Mouse (Mus musculus): ENCODE data around the gene Ms4a4d. TPM values are rescaled to one million over a fixed set of nuclear protein-coding genes. Genes with fewer than 3 reads are reported as not detected.
"Not testable (repeated sequence)": the region's sequence is repeated elsewhere in the genome, so short reads cannot be mapped to it uniquely, and the experiment has no call there.

The Ms4a4d gene
- polyA plus RNA-seq (2016; fragmentation: Nextera tagmentation; extraction: Ambion mirVana) = 0.58 and 0.82 TPM in 2 replicates

DNA sequence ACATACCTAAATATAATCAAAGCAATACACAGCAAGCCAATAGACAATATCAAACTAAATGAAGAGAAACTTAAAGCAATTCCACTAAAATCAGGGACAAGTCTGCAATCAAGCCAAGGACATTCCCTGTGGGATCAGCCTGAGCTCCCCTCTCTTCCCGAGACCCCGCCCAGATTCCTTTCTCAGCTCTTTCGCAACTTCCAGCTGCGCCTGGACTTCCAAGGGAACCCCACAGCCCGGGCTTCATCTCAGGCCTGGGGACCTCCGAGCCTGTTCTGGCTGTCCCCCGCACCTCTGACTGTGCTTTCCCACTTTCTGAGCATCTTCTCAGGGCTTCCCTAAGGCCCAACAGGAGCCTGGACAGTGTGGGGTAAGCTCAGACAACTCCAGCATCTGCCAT lies at the start of gene Ms4a4d:
TSS of gene Ms4a4d (plus strand) at position 209 of the 400 bp plus-strand sequence.
- WGBS = 8% methylated on average over 7 of the region's 7 CpGs
- Histone ChIP-seq H3K9me3 (no peaks in the 10 kb centered on the region), H3K36me3 (replicated peaks) (no peaks in the 10 kb centered on the region), H3K4me1 (peaks cover 5% of the 10 kb centered on the region), H3K27me3 (replicated peaks; ENCODE audit: low read depth, poor library complexity, severe bottlenecking) (no peaks in the 10 kb centered on the region), H3K4me3 (no peak within 1 kb of the TSS), H3K27ac (replicated peaks) (no peak within 1 kb of the TSS)
- DNase-seq (ENCODE audit: low spot score) = peak; percentile 11

GRCm38 (mm10) chr19:11491406-11492189 lies 45.0 kb upstream of the Ms4a4d start:
- 75% methylated on average over 4 of the region's 4 CpGs for WGBS
- Histone ChIP-seq H3K4me1 (no peaks in the 10 kb centered on the region), H3K9me3 (no peaks in the 10 kb centered on the region), H3K36me3 (replicated peaks) (no peaks in the 10 kb centered on the region), H3K27ac (replicated peaks) (no peak overlapping the region), H3K27me3 (replicated peaks; ENCODE audit: low read depth, poor library complexity, severe bottlenecking) (no peaks in the 10 kb centered on the region), H3K4me3 (no peak overlapping the region)
- DNase-seq (ENCODE audit: low spot score) = no peak

- WGBS = 87% methylated on average over 1 of the region's 1 CpGs
- Histone ChIP-seq H3K9me3 (no peaks in the 10 kb centered on the region), H3K27me3 (replicated peaks; ENCODE audit: low read depth, poor library complexity, severe bottlenecking) (no peaks in the 10 kb centered on the region), H3K4me3 (no peak overlapping the region), H3K27ac (replicated peaks) (no peak overlapping the region), H3K4me1 (no peaks in the 10 kb centered on the region), H3K36me3 (replicated peaks) (no peaks in the 10 kb centered on the region)
- DNase-seq (ENCODE audit: low spot score) = no peak
Observed at GRCm38 (mm10) chr19:11492671-11493070, 43.9 kb upstream of the Ms4a4d start.

GRCm38 (mm10) chr19:11494519-11494918 lies 42.1 kb upstream of the Ms4a4d start:
- H3K27me3 ChIP-seq (replicated peaks; ENCODE audit: low read depth, poor library complexity, severe bottlenecking) = no peaks in the 10 kb centered on the region
- no peak for DNase-seq (ENCODE audit: low spot score)
- H3K9me3 ChIP-seq = no peaks in the 10 kb centered on the region
- no peaks in the 10 kb centered on the region for H3K36me3 ChIP-seq (replicated peaks)
- no peak overlapping the region for H3K27ac ChIP-seq (replicated peaks)
- H3K4me3 ChIP-seq = no peak overlapping the region
- H3K4me1 ChIP-seq = no peaks in the 10 kb centered on the region
- 88% methylated on average over 3 of the region's 3 CpGs for WGBS

DNA sequence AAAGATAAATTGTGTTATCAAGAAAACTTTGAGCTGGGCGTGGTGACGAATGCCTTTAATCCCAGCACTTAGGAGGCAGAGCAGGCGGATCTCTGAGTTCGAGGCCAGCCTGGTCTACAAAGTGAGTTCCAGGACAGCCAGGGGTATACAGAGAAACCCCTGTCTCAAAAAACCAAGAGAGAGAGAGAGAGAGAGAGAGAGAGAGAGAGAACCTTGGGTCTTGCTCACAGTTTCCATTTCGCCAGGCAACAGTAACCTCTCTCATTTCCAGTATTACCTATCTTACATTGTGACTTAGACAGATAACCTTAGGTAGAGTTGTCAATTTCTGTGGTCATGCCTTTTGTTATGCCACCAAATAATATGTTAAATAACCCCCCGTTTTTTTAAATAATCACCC lies 40.2 kb upstream of the Ms4a4d start:
- Histone ChIP-seq H3K27ac (replicated peaks) (no peak overlapping the region), H3K9me3 (no peaks in the 10 kb centered on the region), H3K4me3 (no peak overlapping the region), H3K36me3 (replicated peaks) (no peaks in the 10 kb centered on the region), H3K27me3 (replicated peaks; ENCODE audit: low read depth, poor library complexity, severe bottlenecking) (no peaks in the 10 kb centered on the region), H3K4me1 (no peaks in the 10 kb centered on the region)
- no peak for DNase-seq (ENCODE audit: low spot score)
- 83% methylated on average over 6 of the region's 6 CpGs for WGBS

DNA sequence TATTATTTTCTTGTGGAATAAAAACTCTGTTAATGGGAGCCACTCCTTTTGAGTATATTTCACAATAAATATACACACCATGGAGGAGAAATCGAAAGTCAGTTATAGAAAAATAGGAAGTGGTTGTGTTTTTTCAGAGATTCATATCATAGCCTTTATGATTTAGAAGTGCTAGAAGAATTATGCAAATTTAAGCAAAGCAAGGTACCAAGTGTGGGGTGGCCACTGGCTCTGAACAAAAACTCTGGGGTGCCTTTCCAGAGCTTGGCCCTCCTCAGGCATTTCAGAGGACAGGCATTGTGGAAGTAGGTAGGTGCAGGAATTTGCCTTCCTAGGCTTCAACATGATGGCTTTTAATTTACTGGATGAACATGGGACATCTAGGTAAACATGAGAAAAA lies 39.3 kb upstream of the Ms4a4d start:
- H3K27ac ChIP-seq (replicated peaks); DNase-seq (ENCODE audit: low spot score); H3K4me3 ChIP-seq; H3K9me3 ChIP-seq; H3K27me3 ChIP-seq (replicated peaks; ENCODE audit: low read depth, poor library complexity, severe bottlenecking); H3K4me1 ChIP-seq; H3K36me3 ChIP-seq (replicated peaks): not testable (repeated sequence)
- 88% methylated on average over 1 of the region's 1 CpGs for WGBS

DNA sequence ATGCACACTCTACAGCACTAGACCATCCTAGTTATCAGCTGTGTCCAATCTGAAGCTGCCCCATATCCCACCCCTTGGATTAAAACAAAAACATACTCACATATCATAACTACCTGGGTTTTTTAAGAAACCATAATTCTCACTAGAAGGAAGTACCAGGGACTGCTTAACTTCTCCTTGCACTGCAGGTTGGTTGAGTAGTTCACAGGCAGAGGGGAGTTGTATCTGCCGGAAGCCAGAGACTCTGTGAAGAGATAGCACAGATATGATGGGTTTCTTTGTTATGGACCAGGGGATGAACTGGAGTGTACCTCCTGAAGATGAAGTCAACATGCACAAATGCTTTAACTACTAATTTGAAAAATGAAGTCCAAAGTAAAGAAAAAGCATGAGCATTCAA lies 35.8 kb upstream of the Ms4a4d start:
- no peak for DNase-seq (ENCODE audit: low spot score)
- WGBS = 84% methylated on average over 1 of the region's 1 CpGs
- no peaks in the 10 kb centered on the region for H3K27me3 ChIP-seq (replicated peaks; ENCODE audit: low read depth, poor library complexity, severe bottlenecking)
- H3K9me3 ChIP-seq = no peaks in the 10 kb centered on the region
- no peak overlapping the region for H3K27ac ChIP-seq (replicated peaks)
- H3K4me3 ChIP-seq = no peak overlapping the region
- no peaks in the 10 kb centered on the region for H3K4me1 ChIP-seq
- H3K36me3 ChIP-seq (replicated peaks) = no peaks in the 10 kb centered on the region

- no peak for DNase-seq (ENCODE audit: low spot score)
- no peaks in the 10 kb centered on the region for H3K27me3 ChIP-seq (replicated peaks; ENCODE audit: low read depth, poor library complexity, severe bottlenecking)
- H3K4me3 ChIP-seq = no peak overlapping the region
- no peaks in the 10 kb centered on the region for H3K36me3 ChIP-seq (replicated peaks)
- H3K27ac ChIP-seq (replicated peaks) = no peak overlapping the region
- H3K4me1 ChIP-seq = no peaks in the 10 kb centered on the region
- 87% methylated on average over 4 of the region's 4 CpGs for WGBS
- no peaks in the 10 kb centered on the region for H3K9me3 ChIP-seq
Observed at GRCm38 (mm10) chr19:11501326-11501725, 35.3 kb upstream of the Ms4a4d start.

GRCm38 (mm10) chr19:11504857-11505256 lies 31.7 kb upstream of the Ms4a4d start:
- Histone ChIP-seq H3K36me3 (replicated peaks) (no peaks in the 10 kb centered on the region), H3K4me1 (no peaks in the 10 kb centered on the region), H3K27ac (replicated peaks) (no peak overlapping the region), H3K4me3 (no peak overlapping the region), H3K27me3 (replicated peaks; ENCODE audit: low read depth, poor library complexity, severe bottlenecking) (no peaks in the 10 kb centered on the region), H3K9me3 (no peaks in the 10 kb centered on the region)
- DNase-seq (ENCODE audit: low spot score) = no peak
- 75% methylated on average over 1 of the region's 1 CpGs for WGBS

- Histone ChIP-seq H3K27ac (replicated peaks) (no peak overlapping the region), H3K4me1 (no peaks in the 10 kb centered on the region), H3K9me3 (no peaks in the 10 kb centered on the region), H3K4me3 (no peak overlapping the region), H3K36me3 (replicated peaks) (no peaks in the 10 kb centered on the region), H3K27me3 (replicated peaks; ENCODE audit: low read depth, poor library complexity, severe bottlenecking) (no peaks in the 10 kb centered on the region)
- no peak for DNase-seq (ENCODE audit: low spot score)
- WGBS = 72% methylated on average over 1 of the region's 1 CpGs
Observed at GRCm38 (mm10) chr19:11513458-11513857, 23.1 kb upstream of the Ms4a4d start.

- no peak for DNase-seq (ENCODE audit: low spot score)
- no peaks in the 10 kb centered on the region for H3K27me3 ChIP-seq (replicated peaks; ENCODE audit: low read depth, poor library complexity, severe bottlenecking)
- no peaks in the 10 kb centered on the region for H3K4me1 ChIP-seq
- H3K36me3 ChIP-seq (replicated peaks) = no peaks in the 10 kb centered on the region
- no peak within 1 kb of the TSS for H3K27ac ChIP-seq (replicated peaks)
- no peak within 1 kb of the TSS for H3K4me3 ChIP-seq
- no peaks in the 10 kb centered on the region for H3K9me3 ChIP-seq
Observed at GRCm38 (mm10) chr19:11516246-11516645, 20.4 kb upstream of the Ms4a4d start, which contains the start of gene Ms4a6b. Gene Ms4a6b (plus strand): TSS chr19:11516512.

GRCm38 (mm10) chr19:11516845-11517244 lies 19.8 kb upstream of the Ms4a4d start:
- H3K27me3 ChIP-seq (replicated peaks; ENCODE audit: low read depth, poor library complexity, severe bottlenecking) = no peaks in the 10 kb centered on the region
- no peak for DNase-seq (ENCODE audit: low spot score)
- 74% methylated on average over 4 of the region's 4 CpGs for WGBS
- no peak overlapping the region for H3K27ac ChIP-seq (replicated peaks)
- no peaks in the 10 kb centered on the region for H3K36me3 ChIP-seq (replicated peaks)
- H3K4me3 ChIP-seq = no peak overlapping the region
- no peaks in the 10 kb centered on the region for H3K9me3 ChIP-seq
- H3K4me1 ChIP-seq = no peaks in the 10 kb centered on the region

GRCm38 (mm10) chr19:11517373-11517772 lies 19.2 kb upstream of the Ms4a4d start:
- not testable (repeated sequence) for H3K4me1 ChIP-seq; H3K27me3 ChIP-seq (replicated peaks; ENCODE audit: low read depth, poor library complexity, severe bottlenecking); DNase-seq (ENCODE audit: low spot score); H3K4me3 ChIP-seq; H3K9me3 ChIP-seq; H3K36me3 ChIP-seq (replicated peaks); H3K27ac ChIP-seq (replicated peaks)
- whole genome bisulfite sequencing = 47% methylated on average over 1 of the region's 1 CpGs

Data from embryonic facial prominence, embryonic 10.5 days (tissue).